Mouse (Mus musculus) gastrocnemius, postnatal 25 days (tissue): ENCODE measurements around the gene Zfp980. TPM values are rescaled to one million over a fixed set of nuclear protein-coding genes. Genes with fewer than 3 reads are reported as not detected.
"Not testable (repeated sequence)": the region's sequence is repeated elsewhere in the genome, so short reads cannot be mapped to it uniquely, and the experiment has no call there.

Experiments used
- DNase-seq: peaks from one replicate; pipeline ENCODE4 v3.0.0; 2022
- long read RNA-seq, 2 experiments: library from polyadenylated mRNA; stranded (forward); transcript quantifications; one replicate each; pipeline ENCODE4 v2.0.0; 2021
- total RNA-seq, 2 experiments: library from RNA; stranded (reverse); gene quantifications; 1 replicate in 1 of 2; 2 replicates in 1 of 2; pipeline ENCODE4 v1.2.3; 2021

Zfp980 gene
- total RNA-seq, result under 1 TPM; 0.08 to 0.26 TPM
- long read RNA-seq, experiment 1, result 0 reads
- long read RNA-seq, experiment 2, result 0 reads

DNA sequence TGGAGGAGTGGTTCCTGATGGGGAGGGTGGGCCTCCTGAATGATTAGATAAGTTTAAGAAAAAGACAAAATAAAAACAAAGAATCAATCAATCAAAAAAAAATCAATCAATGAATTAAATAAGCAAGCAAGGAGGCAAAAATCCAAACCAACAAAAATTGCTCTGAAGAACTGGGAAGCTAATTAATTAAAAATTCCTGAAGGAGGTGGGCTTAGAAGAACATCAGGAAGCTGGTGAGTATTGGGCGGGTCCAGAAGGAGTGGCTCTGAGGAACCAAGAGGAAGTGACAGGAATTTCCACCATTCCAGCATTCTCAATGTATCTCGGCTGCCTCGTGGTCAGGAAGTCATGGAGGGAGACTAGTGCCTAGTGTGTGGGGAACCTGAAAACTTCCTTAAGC lies at the start of gene Zfp980:
TSS of gene Zfp980 (plus strand) at position 301 of the 400 bp plus-strand sequence.
- not testable (repeated sequence) for DNase-seq

- DNase-seq, result not testable (repeated sequence)
These were observed 29.9 kb upstream of the Zfp980 start for GRCm38 (mm10) chr4:145640416-145641185.

GRCm38 (mm10) chr4:145674286-145674780 lies 3.8 kb downstream of the Zfp980 start:
- not testable (repeated sequence) for DNase-seq

GRCm38 (mm10) chr4:145680217-145680616 lies 9.7 kb downstream of the Zfp980 start:
- not testable (repeated sequence) for DNase-seq

GRCm38 (mm10) chr4:145680672-145681387 lies 10.3 kb downstream of the Zfp980 start:
- DNase-seq, result not testable (repeated sequence)

DNA sequence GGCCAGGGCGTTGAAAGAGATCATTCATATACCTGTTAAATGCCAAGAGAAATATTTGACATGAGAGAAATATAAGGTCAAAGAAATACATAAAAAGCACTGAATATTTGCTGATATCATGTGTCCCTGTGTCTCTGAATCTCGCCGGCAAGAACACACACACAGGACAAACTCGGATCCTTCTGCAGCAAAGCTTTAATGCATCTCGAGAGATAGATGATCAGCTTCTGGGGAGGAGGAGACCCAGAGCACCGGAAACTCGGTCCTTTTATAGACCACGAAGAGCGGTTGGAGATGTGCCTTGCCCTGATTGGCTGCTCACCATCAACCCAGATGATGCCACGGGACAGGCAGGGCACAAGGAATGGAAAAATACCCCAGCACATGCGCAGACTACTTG lies 11.5 kb downstream of the Zfp980 start:
- DNase-seq, result not testable (repeated sequence)

GRCm38 (mm10) chr4:145683024-145683766 lies 12.7 kb downstream of the Zfp980 start:
- DNase-seq, result not testable (repeated sequence)

- DNase-seq, result not testable (repeated sequence)
These were observed 15.6 kb downstream of the Zfp980 start for GRCm38 (mm10) chr4:145686061-145686460.

- DNase-seq, result not testable (repeated sequence)
These were observed 74.6 kb downstream of the Zfp980 start for GRCm38 (mm10) chr4:145744935-145745644.

DNA sequence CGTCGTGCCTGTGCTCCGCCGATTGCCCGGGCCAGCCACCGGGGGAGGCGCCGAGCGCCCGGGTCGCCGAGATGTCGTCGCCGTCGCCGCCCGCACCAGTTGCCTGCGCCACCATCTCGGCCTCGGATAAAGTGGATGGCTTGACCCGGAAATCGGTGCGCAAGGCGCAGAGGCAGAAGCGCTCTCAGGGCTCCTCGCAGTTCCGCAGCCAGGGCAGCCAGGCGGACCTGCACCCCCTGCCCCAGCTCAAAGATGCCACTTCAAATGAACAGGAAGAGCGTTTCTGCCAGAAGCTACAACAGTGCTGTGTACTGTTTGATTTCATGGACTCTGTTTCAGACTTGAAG lies 75.1 kb downstream of the Zfp980 start:
- not testable (repeated sequence) for DNase-seq

Other genes with a start within 250 kb of the Zfp980 start
- gene Zfp990, start 159.9 kb upstream of the Zfp980 start, total RNA-seq, result under 1 TPM; 0.15 to 0.19 TPM
- under 1 TPM; 0.13 to 0.46 TPM for gene Gm13212, start 85.5 kb upstream of the Zfp980 start, total RNA-seq
- gene Zfp986, start 198.1 kb downstream of the Zfp980 start, total RNA-seq, result not detected